Mouse (Mus musculus): ENCODE measurements around the gene Efna5. TPM values are rescaled to one million over a fixed set of nuclear protein-coding genes. Genes with fewer than 3 reads are reported as not detected.

Efna5 gene
- polyA plus RNA-seq, 1 experiment = 4.1 TPM

- Histone ChIP-seq H3K4me3 (replicated peaks; ENCODE audit: insufficient read depth, low read depth, low read length) (no peak overlapping the region), H3K27me3 (ENCODE audit: control insufficient read depth, insufficient read depth, low read length) (no peaks in the 10 kb centered on the region; the same call in 1 of the 2 replicates), H3K4me1 (ENCODE audit: control insufficient read depth, insufficient read depth, low read length) (no peaks in the 10 kb centered on the region), H3K27ac (ENCODE audit: insufficient read depth, low read length) (no peak overlapping the region)
- no peak for DNase-seq
- no peak for TF ChIP-seq CTCF (IDR thresholded peaks at IDR 0.05; ENCODE audit: borderline replicate concordance, insufficient read depth, low read depth, low read length)
- no peak for TF ChIP-seq POLR2A (IDR thresholded peaks at IDR 0.05; ENCODE audit: borderline replicate concordance, insufficient read depth, low read length)
- 72% methylated on average over 3 of the region's 3 CpGs for WGBS
Observed at GRCm38 (mm10) chr17:62776710-62777109, 104.4 kb downstream of the Efna5 start.

DNA sequence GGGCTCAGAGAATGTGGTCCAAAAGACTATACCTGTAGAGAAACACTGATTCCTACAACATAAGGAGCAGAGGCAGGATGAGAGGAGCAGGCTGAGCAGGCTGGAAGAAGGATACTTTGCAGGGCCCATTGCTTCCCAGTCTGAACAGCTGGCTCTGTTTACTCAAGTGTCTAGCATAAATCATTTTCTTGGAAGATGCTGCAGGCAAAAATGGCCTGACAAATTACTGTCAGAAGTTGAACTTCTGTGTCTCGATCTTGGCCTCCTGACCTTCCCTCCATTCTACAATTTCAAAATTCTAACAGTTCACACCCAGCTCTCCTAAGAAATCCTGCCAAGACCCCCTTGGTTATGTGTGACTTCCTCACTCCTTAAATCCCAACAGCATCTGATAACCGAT lies 105.1 kb downstream of the Efna5 start:
- H3K4me1 ChIP-seq (ENCODE audit: control insufficient read depth, insufficient read depth, low read length) = no peaks in the 10 kb centered on the region
- no peak overlapping the region for H3K4me3 ChIP-seq (replicated peaks; ENCODE audit: insufficient read depth, low read depth, low read length)
- no peak overlapping the region for H3K27ac ChIP-seq (ENCODE audit: insufficient read depth, low read length)
- DNase-seq = no peak
- no peak for TF ChIP-seq POLR2A (IDR thresholded peaks at IDR 0.05; ENCODE audit: borderline replicate concordance, insufficient read depth, low read length)
- no peak for TF ChIP-seq CTCF (IDR thresholded peaks at IDR 0.05; ENCODE audit: borderline replicate concordance, insufficient read depth, low read depth, low read length)
- WGBS = 45% methylated on average over 2 of the region's 2 CpGs
- no peaks in the 10 kb centered on the region; the same call in 1 of the 2 replicates for H3K27me3 ChIP-seq (ENCODE audit: control insufficient read depth, insufficient read depth, low read length)

DNA sequence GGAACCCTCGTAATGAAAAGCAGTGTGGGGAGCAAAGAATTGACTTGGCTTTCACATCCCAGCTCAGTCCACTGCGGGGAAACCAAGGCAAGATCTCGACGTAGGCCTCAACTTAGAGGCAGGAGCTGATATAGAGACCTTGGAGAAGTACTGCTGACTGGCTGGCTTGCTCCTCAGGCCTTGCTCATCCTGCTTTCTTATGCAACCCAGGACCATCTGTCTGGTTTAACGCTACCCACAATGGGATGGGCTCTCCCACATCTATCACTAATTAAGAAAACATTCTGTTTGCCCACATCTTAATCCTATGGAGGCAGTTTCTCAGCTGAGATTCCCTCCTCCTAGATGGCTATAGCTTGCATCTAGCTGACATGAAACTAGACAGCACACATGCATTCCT lies 105.7 kb downstream of the Efna5 start:
- H3K4me3 ChIP-seq (replicated peaks; ENCODE audit: insufficient read depth, low read depth, low read length) = no peak overlapping the region
- WGBS = 80% methylated on average over 5 of the region's 5 CpGs
- no peaks in the 10 kb centered on the region; the same call in 1 of the 2 replicates for H3K27me3 ChIP-seq (ENCODE audit: control insufficient read depth, insufficient read depth, low read length)
- H3K4me1 ChIP-seq (ENCODE audit: control insufficient read depth, insufficient read depth, low read length) = no peaks in the 10 kb centered on the region
- TF ChIP-seq POLR2A (IDR thresholded peaks at IDR 0.05; ENCODE audit: borderline replicate concordance, insufficient read depth, low read length) (no peak), CTCF (IDR thresholded peaks at IDR 0.05; ENCODE audit: borderline replicate concordance, insufficient read depth, low read depth, low read length) (no peak)
- DNase-seq = no peak
- no peak overlapping the region for H3K27ac ChIP-seq (ENCODE audit: insufficient read depth, low read length)

DNA sequence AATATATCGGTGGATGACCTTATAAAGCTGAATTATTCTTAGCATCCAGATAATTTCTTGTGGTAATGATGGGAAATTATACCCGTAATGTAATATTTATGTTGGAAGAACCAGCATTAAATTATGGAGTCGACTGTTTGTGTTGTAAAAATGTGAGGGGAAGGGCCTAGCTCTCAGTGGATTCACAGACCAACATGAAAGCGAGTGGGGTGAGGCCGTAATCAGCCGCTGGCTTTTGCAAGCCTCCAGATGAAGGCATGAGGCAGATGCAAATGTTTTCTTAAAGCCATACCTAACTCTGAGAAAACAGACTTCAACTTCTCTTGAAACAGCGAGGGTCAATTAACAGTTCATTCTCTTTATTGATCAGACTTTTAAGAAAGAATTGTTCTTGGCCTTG lies 106.4 kb downstream of the Efna5 start:
- no peak for DNase-seq
- WGBS = 96% methylated on average over 7 of the region's 7 CpGs
- H3K4me3 ChIP-seq (replicated peaks; ENCODE audit: insufficient read depth, low read depth, low read length) = no peak overlapping the region

GRCm38 (mm10) chr17:62766705-62767104 lies 114.4 kb downstream of the Efna5 start:
- WGBS = 16% methylated on average over 4 of the region's 4 CpGs
- Histone ChIP-seq H3K27me3 (ENCODE audit: control insufficient read depth, insufficient read depth, low read length) (no peaks in the 10 kb centered on the region), H3K4me1 (ENCODE audit: control insufficient read depth, insufficient read depth, low read length) (no peaks in the 10 kb centered on the region), H3K27ac (ENCODE audit: insufficient read depth, low read length) (no peak overlapping the region), H3K4me3 (replicated peaks; ENCODE audit: insufficient read depth, low read depth, low read length) (no peak overlapping the region)
- TF ChIP-seq POLR2A (IDR thresholded peaks at IDR 0.05; ENCODE audit: borderline replicate concordance, insufficient read depth, low read length) (no peak), CTCF (IDR thresholded peaks at IDR 0.05; ENCODE audit: borderline replicate concordance, insufficient read depth, low read depth, low read length) (no peak)
- no peak for DNase-seq

More for the DNA sequence above, 106.4 kb downstream of the Efna5 start:
- TF ChIP-seq CTCF (IDR thresholded peaks at IDR 0.05; ENCODE audit: borderline replicate concordance, insufficient read depth, low read depth, low read length) (no peak), POLR2A (IDR thresholded peaks at IDR 0.05; ENCODE audit: borderline replicate concordance, insufficient read depth, low read length) (no peak)
- H3K27me3 ChIP-seq (ENCODE audit: control insufficient read depth, insufficient read depth, low read length) = no peaks in the 10 kb centered on the region; the same call in 1 of the 2 replicates
- no peaks in the 10 kb centered on the region for H3K4me1 ChIP-seq (ENCODE audit: control insufficient read depth, insufficient read depth, low read length)
- no peak overlapping the region for H3K27ac ChIP-seq (ENCODE audit: insufficient read depth, low read length)

GRCm38 (mm10) chr17:62765165-62765564 lies 116.0 kb downstream of the Efna5 start:
- TF ChIP-seq CTCF (IDR thresholded peaks at IDR 0.05; ENCODE audit: borderline replicate concordance, insufficient read depth, low read depth, low read length) (no peak), POLR2A (IDR thresholded peaks at IDR 0.05; ENCODE audit: borderline replicate concordance, insufficient read depth, low read length) (no peak)
- Histone ChIP-seq H3K27ac (ENCODE audit: insufficient read depth, low read length) (no peak overlapping the region), H3K4me1 (ENCODE audit: control insufficient read depth, insufficient read depth, low read length) (no peaks in the 10 kb centered on the region), H3K27me3 (ENCODE audit: control insufficient read depth, insufficient read depth, low read length) (no peaks in the 10 kb centered on the region), H3K4me3 (replicated peaks; ENCODE audit: insufficient read depth, low read depth, low read length) (no peak overlapping the region)
- 81% methylated on average over 4 of the region's 4 CpGs for WGBS
- DNase-seq = no peak

DNA sequence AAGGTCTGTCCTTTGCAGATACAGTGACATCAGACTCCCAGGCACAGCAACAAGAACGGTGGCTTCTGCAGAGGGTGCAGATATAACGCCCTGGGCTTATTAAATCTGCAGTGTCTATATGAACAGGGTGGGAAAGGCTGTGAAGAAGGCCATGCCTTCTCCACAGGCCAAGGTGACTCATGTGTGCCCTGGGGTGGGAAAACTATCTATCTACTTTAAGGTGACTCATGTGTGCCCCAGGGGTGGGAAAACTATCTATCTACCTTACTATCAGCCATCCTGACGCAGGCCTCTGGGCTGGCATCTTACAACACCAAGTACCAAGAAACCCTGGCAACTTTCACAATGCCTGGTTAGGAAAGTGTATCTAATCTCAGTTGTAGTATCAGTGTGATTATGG lies 124.2 kb downstream of the Efna5 start:
- DNase-seq = no peak
- Histone ChIP-seq H3K4me1 (ENCODE audit: control insufficient read depth, insufficient read depth, low read length) (no peaks in the 10 kb centered on the region), H3K27me3 (ENCODE audit: control insufficient read depth, insufficient read depth, low read length) (no peaks in the 10 kb centered on the region), H3K27ac (ENCODE audit: insufficient read depth, low read length) (no peak overlapping the region), H3K4me3 (replicated peaks; ENCODE audit: insufficient read depth, low read depth, low read length) (no peak overlapping the region)
- WGBS = 85% methylated on average over 3 of the region's 3 CpGs
- TF ChIP-seq POLR2A (IDR thresholded peaks at IDR 0.05; ENCODE audit: borderline replicate concordance, insufficient read depth, low read length) (no peak), CTCF (IDR thresholded peaks at IDR 0.05; ENCODE audit: borderline replicate concordance, insufficient read depth, low read depth, low read length) (no peak)

DNA sequence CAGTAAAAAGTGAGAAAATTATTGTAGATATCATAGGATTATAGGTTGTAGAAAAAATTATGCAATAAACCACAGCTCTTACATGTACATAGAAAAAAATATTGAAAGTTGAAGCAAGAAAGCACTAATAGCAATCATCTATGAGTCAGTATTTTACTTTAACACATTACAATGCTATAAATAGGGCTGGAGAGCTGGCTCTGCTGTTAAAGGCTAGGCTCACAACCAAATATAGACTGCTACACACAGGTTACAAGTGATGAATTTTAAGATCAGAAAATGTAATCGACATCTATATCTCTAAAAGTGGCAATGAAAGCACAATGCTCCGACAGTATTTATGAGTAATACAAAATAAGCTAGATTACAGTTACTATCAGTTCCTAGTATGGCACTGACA lies 125.5 kb downstream of the Efna5 start:
- Histone ChIP-seq H3K4me3 (replicated peaks; ENCODE audit: insufficient read depth, low read depth, low read length) (no peak overlapping the region), H3K4me1 (ENCODE audit: control insufficient read depth, insufficient read depth, low read length) (no peaks in the 10 kb centered on the region), H3K27ac (ENCODE audit: insufficient read depth, low read length) (no peak overlapping the region), H3K27me3 (ENCODE audit: control insufficient read depth, insufficient read depth, low read length) (no peaks in the 10 kb centered on the region)
- TF ChIP-seq CTCF (IDR thresholded peaks at IDR 0.05; ENCODE audit: borderline replicate concordance, insufficient read depth, low read depth, low read length) (no peak), POLR2A (IDR thresholded peaks at IDR 0.05; ENCODE audit: borderline replicate concordance, insufficient read depth, low read length) (no peak)
- 95% methylated on average over 2 of the region's 2 CpGs for WGBS
- no peak for DNase-seq

All from cerebellum, adult 2 months (tissue).